Mouse (Mus musculus): ENCODE data around the gene Krtcap2.

- TF ChIP-seq POLR2A (IDR thresholded peaks at IDR 0.05; ENCODE audit: borderline replicate concordance, extremely low read depth, low read depth, low read length) (no peak), CTCF (IDR thresholded peaks at IDR 0.05; ENCODE audit: insufficient read depth, low read length) (no peak)
Observed at GRCm38 (mm10) chr3:89225918-89226317, 19.8 kb upstream of the Krtcap2 start.

Measured in lung, adult 2 months (tissue).